Mouse (Mus musculus) small intestine, adult 2 months (tissue): ENCODE data around the gene Reg4.

Experiments
- CTCF ChIP-seq: fragments of 200-500 bp; IDR thresholded peaks from 2 replicates; pipeline ENCODE4 v1.5.1; 2012; ENCODE audit warnings: low read depth, mild to moderate bottlenecking, control low read depth, inconsistent platforms, low read length, moderate library complexity, mixed read lengths; ENCODE audit not compliant: insufficient replicate concordance, insufficient read length; ENCODE audit errors: extremely low read depth
- POLR2A ChIP-seq: fragments of 200-500 bp; IDR thresholded peaks from 2 replicates; pipeline ENCODE4 v1.6.1; 2012; ENCODE audit warnings: low read depth, mild to moderate bottlenecking, control low read depth, inconsistent platforms, low read length, moderate library complexity

DNA sequence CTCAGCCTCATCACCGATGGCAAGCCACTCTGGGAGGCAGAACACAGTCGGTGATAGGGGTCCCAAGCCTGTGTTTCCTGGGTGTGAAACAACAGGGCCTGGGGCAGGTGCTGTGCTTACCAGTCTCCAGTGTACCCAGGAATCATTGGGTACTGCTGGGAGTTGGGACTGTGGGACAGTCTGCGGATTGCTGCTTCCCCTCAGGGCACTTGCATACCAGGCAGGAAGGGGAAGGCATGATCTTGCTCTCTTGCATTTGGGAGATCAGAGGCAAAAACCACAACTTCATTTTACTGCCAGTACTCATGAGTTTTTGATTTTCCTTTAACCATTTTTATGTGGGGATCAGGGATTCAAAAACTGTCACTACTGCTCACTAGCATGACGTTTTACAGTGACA is 36.8 kb downstream of the Reg4 start:
- TF ChIP-seq CTCF (no peak), POLR2A (no peak)
